Mouse (Mus musculus): ENCODE results near the gene Sema3c.

DNA sequence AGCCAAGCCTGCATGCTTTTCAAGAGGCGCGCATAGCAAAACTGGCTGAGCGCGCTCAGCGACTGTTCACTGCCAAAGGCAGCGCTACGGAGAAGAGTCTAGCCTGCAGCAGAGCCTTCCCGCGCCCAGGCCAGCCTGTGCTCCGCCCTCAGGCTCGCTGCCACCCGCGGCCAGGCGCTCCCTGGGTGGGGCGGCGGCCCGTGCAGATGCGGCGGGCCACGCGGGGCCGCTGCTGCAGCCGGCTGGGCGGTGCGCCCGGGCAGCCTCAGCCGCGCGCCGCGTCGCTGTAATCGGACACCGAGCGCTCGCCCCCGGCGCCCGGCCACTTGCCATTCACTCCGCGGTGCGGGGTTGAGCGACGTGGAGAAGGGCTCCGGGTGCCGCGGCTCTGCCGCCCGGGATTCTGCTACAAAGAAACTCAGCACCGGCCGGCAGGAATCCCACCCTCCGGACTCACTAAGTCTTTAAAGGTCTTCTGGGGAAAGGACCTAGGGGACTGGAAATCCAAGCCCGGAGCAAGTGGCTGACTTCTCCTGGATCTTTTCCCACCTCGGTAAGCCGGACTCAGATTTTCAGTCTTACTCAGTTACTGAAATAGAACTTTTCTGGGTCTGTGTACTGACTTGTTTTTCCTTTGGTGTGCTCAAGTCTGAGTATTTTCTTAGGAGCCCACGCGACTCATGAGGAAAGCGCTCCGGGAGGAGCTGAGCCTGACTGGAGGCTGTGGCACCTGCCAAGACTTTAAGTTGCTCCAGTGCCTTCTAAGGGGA is 517 bp downstream of the Sema3c start:
- no peak for TF ChIP-seq POLR2A (IDR thresholded peaks at IDR 0.05; ENCODE audit: extremely low read depth, insufficient read depth, low read length)
- TF ChIP-seq CTCF (IDR thresholded peaks at IDR 0.05; ENCODE audit: low read depth, low read length), result no peak
